Mouse (Mus musculus): ENCODE measurements around the gene Btrc.
"Not testable (repeated sequence)": the region's sequence is repeated elsewhere in the genome, so short reads cannot be mapped to it uniquely, and the experiment has no call there.

Btrc gene

DNA sequence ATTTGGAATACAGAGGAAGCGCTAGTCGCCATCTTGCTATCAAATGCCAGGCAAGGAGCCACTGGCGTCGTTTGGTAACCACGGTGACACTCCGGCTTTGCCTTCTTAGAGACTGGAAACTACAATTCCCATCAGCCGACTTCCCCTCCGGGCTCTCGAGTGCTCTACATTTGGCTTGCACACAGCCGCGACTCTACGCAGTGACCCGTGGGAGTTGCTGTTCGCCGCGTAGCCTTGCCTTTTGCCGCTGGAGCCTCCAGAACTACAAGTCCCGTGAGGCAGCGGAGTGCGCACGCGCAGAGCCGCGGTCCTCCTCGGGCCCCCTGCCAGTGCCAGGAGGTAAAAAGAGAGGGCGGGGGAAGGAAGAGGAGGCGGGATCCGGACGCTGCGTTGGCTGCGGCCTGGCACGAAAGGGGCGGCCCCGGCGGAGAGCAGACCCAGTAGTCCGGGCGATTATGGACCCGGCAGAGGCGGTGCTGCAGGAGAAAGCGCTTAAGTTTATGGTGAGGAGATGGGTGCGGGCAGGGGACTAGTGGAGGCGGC lies at the start of gene Btrc:
TSS of gene Btrc (plus strand) at position 351 of the 543 bp plus-strand sequence.
- DNase-seq (ENCODE audit: low spot score): peak; percentile 98

DNA sequence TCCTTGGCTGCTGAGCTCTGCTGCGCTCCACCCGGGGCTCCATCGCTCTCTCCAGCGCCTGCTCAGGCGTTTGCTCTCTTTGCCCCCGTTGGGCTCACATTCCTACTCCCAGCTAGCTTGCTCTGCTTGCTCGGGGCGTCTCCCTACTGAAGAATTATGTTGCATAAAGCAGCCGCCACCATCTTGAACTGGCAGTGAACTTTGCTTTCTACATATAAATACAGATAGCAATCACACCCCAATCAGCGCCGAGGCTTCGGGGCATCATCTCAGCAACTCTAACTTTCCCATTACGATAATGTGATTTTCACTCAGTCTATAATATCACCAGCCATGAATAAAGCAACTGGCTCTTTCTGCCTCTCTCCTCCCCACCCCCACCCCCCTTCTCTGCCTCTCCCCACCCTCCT lies 46.1 kb upstream of the Btrc start:
- no peak for DNase-seq (ENCODE audit: low spot score)

DNA sequence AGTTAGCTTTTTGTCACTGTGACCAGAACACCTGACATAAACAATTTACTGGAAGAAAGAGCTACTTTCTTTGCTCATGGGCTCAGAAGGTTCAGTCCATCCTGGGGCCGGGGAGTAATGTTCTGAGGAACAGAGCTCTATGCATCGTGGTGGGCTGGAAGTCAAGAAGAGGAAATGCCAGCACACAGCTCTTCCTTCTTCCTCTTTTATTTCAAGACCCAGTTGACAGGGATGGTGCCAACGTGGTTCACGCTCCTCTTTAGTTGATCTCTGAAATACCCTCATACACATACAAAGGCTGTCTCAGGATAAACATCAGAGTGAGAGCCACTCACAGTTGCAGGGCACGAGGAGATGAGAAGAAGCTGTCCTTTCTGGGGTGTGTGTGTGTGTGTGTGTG lies 42.5 kb upstream of the Btrc start:
- DNase-seq (ENCODE audit: low spot score): no peak

DNA sequence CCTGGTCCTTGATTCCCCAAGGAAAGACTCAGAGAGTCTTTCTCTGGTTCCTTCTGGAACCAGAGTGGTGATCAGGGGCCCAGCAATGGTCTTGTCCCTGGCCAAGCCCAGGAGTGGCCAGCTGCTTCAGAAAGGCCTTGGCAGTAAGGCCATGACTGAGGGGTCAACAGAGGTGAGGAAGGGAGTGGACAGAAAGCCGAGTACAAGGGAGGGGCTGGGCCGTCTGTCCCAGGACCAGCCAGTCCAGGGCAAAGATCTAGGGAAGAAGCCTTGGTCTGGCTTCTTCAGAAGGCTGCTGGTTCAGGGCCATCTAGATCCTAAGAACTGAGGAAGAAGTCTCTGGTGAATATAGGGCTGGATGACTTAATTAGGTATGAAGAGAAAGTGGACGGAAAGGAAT lies 34.5 kb upstream of the Btrc start:
- no peak for DNase-seq (ENCODE audit: low spot score)

DNA sequence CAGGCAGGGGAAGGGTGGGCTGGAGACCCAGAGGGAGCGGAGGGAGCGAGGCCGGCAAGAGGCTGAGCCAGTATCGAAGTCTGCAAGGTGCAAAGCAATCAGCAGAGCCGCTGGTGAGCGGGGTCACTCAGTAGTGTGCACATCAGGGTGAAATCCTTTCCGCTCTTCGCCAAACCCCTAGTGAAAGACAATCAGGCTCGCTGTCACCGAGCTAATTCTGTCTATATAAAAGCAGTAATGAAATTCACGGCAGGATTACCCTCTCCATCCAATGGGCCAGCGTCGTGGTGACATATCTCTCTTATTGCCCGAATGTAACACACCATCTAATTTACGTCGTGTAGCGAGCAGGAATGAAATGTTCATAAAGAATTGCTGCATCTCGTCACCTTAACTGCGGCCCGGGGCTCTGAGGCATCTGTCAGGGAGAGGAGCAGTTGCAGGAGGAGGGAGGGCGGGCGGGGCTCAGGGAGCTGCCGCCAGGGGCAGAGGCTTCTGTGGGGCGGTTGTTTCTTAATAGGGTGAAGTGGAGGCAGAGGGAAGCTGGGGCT lies 33.7 kb upstream of the Btrc start:
- DNase-seq (ENCODE audit: low spot score): peak; percentile 43

DNA sequence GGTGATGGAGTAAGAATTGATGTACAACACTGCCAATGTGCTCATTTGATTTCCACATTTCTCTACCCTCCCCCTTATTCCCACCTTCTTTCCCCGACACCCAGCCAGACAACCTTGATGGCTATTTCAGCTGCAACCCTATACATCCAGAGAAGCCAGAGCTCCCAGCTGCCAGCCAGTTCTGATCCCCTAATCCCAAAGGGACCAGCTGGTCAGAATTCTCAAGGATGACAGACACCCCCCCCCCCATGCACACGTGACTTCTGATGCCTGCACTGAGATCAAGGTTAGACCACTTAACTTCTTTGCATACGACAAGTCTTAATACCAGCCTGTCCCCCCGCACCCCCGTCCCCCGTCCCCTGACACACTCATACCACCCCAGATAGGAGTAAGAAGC lies 26.8 kb upstream of the Btrc start:
- DNase-seq (ENCODE audit: low spot score): no peak

DNA sequence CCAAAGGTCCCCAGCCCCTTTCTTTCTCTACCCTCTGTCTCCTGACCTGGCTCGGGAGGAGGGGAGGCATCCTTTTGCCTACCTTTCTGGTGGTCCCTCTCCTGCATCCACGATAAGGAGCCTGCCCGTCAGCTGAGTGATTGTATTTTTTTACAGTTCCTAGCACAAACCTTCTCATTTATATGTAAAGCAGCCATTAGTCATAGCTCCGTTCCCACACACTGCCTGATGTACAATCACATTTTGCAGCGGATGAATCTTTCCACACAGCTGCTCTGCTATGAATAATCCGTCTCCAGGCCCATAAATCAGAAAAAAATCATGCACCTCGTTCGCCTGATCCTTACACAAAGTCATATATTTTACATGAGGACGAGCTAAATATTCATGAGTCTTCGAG lies 25.4 kb upstream of the Btrc start:
- no peak for DNase-seq (ENCODE audit: low spot score)

DNA sequence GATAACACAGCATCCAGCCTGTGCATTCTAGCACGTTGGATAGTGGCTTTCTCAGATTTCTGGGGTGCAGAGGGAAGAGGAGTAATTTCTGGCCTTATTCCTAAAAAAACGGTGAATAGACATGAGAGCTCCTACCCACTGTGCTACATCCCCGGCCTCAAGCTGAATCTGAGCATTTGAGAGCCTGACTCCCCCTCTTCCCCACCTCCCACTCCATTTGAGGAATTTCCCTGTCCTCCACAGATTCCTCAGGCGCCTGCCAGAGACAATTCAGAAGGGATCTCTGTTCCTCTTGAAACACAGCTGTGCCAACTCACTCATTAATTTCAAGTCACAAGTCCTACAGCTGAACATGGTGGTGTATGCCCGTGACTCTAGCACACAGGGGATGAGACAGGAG lies 19.6 kb upstream of the Btrc start:
- no peak for DNase-seq (ENCODE audit: low spot score)

DNA sequence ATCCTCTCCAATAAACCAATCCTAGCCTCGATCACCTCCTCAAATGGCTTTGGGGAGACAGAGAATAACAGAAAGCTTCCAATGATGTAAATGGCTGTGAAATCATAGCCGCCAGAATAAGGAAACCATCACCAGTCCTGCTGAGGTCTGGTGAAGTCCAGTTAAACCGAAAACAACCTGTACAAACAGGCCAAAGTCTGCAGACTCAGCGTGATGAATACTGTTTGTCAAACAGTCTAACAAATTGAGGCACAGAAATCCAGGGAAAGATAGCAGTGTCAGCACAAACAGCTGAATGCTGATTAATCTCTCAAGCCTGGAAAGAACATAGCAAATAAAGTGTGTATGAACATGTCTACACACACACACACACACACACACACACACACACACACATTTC lies 15.3 kb upstream of the Btrc start:
- DNase-seq (ENCODE audit: low spot score): no peak

DNA sequence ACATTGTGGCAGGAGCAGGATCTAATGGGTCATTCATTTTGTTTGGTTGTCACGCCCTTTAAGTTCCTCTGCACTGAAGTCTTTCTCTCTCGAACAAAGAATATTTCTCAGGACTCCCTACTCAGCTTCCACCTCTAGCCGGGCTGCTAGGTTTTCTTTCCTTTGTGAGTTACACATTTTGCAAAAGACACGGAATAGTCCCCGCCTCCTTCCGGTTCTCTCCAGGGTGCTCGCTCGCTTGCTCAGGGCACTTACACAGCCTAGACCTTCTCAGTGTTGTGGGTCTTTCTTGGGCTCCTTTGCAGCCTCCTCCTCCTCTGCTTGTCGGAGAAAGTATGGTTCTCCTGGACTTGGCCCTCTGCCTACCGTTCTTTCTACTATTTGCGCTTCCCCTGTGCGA lies 13.1 kb upstream of the Btrc start:
- no peak for DNase-seq (ENCODE audit: low spot score)

DNA sequence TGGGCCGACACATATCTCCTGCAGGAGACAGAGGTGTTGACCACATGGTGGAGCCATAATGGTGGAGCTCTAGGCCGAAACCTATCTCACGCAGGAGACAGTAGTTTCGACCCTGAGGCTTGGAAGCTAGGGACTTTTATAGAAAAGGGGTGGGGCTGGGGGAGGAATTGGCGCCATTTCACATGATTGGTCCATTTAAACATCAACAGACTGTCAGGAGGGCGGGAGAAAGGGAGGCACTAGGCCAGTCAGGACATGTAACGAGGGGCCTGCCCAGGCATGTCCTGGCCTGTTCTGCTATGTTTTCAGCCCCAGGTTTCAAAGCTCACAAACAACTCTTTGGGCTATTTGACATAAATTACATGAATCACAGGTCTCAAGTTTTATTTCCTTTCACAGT lies 10.8 kb upstream of the Btrc start:
- not testable (repeated sequence) for DNase-seq (ENCODE audit: low spot score)

DNA sequence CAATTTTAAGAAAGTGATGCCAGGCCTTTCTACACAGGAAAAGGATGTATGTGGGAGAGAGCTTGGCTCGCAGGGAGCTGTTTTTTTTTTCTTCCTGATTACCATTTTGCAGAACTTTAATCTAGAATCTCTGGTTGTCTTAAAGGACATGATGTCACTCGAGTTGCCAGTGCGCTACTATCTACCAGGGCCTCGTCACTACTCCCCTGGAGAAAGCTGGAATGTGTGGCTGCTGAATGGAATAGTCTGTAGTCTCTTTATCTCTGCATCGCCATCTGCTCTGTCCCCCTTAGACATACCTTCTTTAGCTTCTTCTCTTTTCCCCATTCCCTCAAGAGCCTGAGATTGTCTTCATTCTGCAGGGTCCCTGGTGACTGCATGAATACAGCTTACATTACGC lies 7.9 kb upstream of the Btrc start:
- DNase-seq (ENCODE audit: low spot score): no peak

DNA sequence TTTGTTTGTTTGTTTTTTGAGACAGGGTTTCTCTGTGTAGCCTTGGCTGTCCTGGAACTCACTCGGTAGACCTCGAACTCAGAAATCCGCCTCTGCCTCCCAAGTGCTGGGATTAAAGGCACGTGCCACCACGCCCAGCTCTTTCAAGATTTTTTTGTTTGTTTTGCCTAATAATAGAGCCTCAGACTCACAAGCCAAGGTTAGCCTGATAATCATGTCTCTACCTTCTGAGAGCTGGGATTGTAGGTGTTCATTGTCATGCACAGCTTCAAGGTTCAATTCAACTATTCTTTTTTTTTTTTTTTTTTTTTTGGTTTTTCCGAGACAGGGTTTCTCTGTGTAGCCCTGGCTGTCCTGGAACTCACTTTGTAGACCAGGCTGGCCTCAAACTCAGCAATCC lies 6.7 kb upstream of the Btrc start:
- DNase-seq (ENCODE audit: low spot score): not testable (repeated sequence)

DNA sequence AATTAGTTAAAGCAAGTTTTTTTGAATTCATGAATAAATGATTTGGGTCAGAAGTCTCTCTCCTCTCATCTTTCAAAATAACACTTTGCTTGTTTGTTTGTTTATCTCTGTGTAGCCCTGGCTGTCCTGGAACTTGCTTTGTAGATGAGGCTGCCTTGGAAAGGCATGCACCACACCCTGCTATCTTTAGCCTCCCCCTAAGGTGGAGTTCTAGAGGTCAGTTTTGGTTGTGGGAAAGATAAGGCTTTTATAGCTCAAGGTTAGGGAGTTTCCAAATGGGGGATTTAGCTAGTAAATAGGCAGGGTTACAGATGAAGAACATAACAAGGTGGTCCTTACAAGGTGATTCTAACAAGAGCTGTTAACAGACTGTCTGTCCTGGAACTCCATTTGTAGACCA lies 3.0 kb upstream of the Btrc start:
- DNase-seq (ENCODE audit: low spot score): no peak

DNA sequence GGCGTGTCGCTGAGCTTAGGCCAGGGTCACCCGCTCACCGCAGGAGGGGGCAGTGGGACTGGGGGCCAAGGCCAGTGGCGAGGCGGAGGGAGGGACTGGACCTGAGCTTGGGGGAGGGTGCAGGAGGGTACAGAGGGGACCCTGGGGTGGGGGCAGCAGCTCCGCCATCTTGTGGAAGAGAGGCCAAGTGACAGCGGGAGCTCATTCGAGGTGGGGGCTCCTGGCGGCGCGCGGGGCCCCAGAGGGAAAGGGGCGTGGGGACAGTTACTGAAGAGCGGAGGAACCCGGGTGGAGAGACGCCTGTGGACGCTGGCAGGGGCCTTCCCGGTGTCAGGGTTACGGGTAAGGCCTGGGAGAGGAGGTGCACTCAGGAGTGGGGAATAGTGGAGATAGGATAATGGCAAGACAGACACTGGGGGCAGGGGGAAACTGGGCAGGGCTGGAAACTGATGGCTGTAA lies 428 bp downstream of the Btrc start:
- no peak for DNase-seq (ENCODE audit: low spot score)

DNA sequence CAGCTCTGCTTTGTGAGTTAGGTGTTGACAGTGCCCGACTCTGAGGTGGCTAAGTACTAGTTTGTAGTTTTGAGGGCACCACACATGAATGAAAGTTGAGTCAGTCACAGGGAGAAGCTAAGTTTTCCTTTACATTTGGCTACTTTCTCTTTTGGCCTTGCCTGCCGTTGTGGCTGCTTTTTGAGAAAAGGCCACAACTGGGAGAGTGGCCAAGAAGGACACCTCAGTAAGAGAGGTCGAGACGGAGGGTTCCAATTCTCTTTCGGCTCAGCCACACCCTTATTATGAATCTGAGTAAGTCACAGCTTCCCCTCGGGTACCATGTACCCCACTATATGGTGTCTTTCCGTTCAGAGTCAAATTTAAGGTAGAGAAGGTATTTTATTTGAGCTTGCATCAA lies 3.1 kb downstream of the Btrc start:
- DNase-seq (ENCODE audit: low spot score): no peak

DNA sequence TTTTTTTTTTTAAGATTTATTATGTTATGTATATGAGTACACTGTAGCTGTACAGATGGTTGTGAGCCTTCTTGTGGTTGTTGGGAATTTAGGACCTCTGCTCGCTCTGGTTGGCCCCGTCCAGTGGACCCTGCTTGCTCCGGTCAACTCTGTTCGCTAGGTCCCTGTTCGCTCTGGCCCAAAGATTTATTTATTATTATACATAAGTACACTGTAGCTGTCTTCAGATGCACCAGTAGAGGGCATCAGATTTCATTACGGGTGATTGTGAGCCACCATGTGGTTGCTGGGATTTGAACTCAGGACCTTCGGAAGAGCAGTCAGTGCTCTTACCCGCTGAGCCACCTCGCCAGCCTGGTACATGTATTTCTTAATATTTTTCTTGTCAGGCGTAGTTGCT lies 21.3 kb downstream of the Btrc start:
- DNase-seq (ENCODE audit: low spot score): not testable (repeated sequence)

DNA sequence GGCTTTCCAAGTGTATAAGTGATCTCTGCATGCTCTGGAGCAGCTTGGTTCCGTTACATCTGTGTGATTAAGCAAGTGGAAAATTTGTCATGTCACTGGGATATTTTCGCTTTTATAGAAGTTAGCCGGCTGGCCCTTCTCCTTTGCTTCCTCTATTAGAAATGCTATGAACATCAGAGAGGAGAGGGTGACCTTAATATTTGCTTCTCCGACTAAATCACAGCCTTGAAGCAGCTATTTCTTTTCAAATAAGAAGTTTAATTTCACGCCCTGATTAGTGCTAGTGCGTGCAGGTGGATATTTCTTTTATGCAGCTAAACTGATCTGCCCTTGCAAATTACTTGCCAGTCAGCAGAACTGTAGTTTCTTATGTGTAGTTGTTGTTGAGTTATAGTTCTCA lies 25.0 kb downstream of the Btrc start:
- no peak for DNase-seq (ENCODE audit: low spot score)

DNA sequence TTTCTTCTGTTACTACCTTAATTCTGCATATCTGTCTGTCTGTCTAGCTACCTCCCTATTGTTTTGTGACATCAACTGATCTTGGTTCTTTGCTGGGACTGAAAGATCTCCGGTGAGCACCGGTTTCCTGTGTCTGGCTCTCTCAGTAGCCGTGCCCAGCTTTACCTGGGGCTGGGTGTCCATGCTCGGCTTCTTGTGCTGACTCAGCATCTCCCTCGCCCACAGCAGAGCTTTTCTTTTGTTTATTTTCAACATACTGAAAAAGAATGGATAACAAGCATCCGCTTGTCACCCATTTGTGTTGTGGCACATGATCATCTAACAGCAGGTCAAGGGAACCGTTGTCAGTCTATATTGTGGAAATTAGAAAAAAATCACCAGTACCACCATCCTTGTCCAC lies 30.5 kb downstream of the Btrc start:
- DNase-seq (ENCODE audit: low spot score): no peak

DNA sequence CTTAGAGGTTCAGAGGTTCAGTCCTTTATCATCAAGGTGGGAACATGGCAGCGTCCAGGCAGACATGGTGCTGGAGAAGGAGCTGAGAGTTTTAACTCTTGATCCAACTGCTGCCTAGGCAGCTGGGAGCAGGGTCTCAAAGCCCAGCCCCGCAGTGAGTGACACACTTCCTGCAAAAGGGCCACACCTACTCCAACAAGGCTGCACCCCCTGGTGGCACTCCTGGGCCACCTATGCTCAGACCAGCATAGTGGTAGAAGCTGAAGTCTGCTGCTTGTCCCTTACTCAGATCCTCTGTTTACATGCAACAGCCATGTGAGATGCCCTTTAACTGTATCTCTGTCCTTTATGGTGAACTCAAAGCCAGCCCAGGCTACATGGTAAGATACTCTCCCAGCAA lies 47.5 kb downstream of the Btrc start:
- no peak for DNase-seq (ENCODE audit: low spot score)

DNA sequence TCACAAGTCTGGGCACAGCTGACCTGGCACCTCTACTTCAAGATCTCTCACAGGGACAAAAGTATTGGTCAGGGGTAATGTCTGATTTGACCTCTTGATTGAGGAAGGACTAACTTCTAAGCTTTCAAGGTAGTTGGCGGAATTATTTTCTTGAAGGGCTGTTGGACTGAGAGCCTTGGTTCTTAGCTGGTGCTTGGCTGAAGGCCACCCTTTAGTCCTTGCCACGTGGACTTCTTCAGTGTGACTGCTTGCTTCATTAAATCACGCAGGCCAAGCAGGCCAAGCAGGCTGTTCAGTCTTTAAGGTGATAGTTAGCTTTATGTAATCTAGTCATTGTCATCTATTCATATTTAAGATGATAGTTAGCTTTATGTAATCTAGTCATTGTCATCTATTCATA lies 49.2 kb downstream of the Btrc start:
- no peak for DNase-seq (ENCODE audit: low spot score)

DNA sequence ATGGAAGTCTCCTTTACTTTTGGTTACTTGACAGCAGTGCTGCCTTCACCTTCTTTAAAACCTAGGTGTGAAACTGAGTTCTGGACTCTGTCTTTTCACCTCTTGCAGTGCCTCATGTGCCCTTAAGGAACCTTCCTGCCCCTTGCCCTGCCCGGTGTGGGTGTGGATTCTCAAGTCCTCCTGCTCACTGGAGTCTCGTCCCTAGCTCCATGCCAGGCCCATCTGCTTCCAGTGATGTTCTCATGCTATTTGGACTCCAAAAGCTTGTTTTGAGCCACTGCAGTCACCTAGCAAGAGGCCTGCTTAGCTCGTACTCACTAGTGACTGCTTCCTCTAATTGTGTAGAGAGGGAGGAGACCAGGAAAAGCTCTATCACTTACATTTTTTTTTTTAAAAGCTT lies 50.4 kb downstream of the Btrc start:
- DNase-seq (ENCODE audit: low spot score): no peak

DNA sequence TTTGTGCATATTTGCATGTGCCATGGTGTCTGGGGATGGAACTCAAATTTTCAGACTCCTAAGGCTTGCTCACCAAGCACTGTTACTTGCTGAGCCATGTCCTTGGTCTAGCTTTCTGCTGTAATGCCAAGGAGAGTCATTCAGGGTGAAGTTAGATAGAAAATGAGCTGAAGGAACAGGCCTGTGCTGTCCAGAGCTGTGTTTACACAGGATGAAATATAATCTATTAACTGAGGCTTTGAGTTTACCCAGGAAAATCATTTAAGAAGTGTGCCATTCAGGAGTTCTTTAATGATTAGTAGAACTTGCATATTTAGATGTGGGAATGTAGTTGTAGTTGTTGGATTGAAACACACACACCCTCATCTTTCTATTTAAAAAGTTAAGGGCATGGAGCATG lies 54.1 kb downstream of the Btrc start:
- DNase-seq (ENCODE audit: low spot score): no peak

DNA sequence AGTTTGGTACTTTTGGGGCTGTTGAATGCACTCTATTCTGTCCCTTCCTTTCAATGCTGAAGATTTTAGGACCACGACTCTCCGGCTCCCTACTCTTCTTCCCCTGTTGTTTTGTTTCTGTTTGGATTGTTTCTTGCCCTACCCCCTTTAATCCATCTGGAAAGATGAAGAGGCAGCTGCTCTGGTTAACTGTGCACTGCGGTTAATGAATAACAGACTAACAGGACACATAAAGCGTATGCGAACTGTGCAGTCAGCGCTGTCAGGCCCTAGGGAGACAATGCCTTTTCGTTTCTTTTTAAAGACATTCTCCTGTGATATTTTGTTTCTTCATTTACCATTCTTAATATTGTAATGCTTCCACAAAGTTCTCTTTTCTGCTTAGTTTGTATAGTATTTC lies 58.7 kb downstream of the Btrc start:
- DNase-seq (ENCODE audit: low spot score): no peak

DNA sequence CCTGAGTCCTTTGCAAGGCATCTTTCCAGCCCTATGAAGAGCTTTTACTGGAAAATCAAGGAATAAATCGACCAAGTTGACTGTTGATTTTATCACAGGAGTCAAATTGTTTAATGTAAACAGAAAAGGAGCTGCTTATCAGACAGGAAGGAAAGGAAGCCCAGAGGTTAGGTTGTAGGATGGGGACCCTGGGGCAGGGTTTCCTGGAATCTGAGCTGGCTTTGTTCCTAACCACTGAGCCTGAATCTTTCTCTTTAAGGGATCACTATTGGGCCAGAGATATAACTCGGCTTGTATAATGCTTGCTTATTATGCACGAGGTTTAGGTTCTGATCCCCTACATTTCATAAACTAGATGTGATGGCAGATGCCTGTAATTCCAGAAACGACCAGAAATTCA lies 64.6 kb downstream of the Btrc start:
- no peak for DNase-seq (ENCODE audit: low spot score)
